Mouse (Mus musculus) midbrain, postnatal 0 days (tissue): ENCODE measurements around the gene Ccdc169. TPM values are rescaled to one million over a fixed set of nuclear protein-coding genes. Genes with fewer than 3 reads are reported as not detected.
"Not testable (repeated sequence)": the region's sequence is repeated elsewhere in the genome, so short reads cannot be mapped to it uniquely, and the experiment has no call there.

Experiments used
- ATAC-seq: fragments of 200-750 bp; cut with Nextera tagmentation; 2 replicates; pipeline ENCODE4 v1.8.0; 2017; ENCODE audit warnings: moderate number of reproducible peaks, mild to moderate bottlenecking, moderate TSS enrichment, moderate library complexity; ENCODE audit not compliant: low FRiP score
- DNase-seq: peaks from one replicate; pipeline ENCODE4 v3.0.0-alpha.2; 2015; ENCODE audit warnings: low spot score
- H3K27ac ChIP-seq: fragments of 300-500 bp; sonication (generic); 2 replicates; pipeline ENCODE4 v1.5.1; 2014; ENCODE audit warnings: low read depth, mild to moderate bottlenecking, low read length, mixed read lengths
- H3K27me3 ChIP-seq: fragments of 300-500 bp; sonication (generic); 2 replicates; pipeline ENCODE4 v1.6.1; 2014; ENCODE audit warnings: low read length, control low read depth, mixed read lengths; ENCODE audit not compliant: insufficient read depth
- H3K36me3 ChIP-seq: fragments of 300-500 bp; sonication (generic); 2 replicates; pipeline ENCODE4 v1.6.1; 2014; ENCODE audit warnings: low read length, control low read depth, mixed read lengths; ENCODE audit not compliant: insufficient read depth
- H3K4me1 ChIP-seq: fragments of 300-500 bp; sonication (generic); 2 replicates; pipeline ENCODE4 v1.6.1; 2014; ENCODE audit warnings: mild to moderate bottlenecking, control low read depth, antibody characterized with exemption, low read length, mixed read lengths; ENCODE audit not compliant: insufficient read depth
- H3K4me2 ChIP-seq: fragments of 300-500 bp; sonication (generic); 2 replicates; pipeline ENCODE4 v1.6.1; 2014; ENCODE audit warnings: low read depth, mild to moderate bottlenecking, low read length, mixed read lengths; ENCODE audit not compliant: poor library complexity, severe bottlenecking
- H3K4me3 ChIP-seq: fragments of 300-500 bp; sonication (generic); 2 replicates; pipeline ENCODE4 v1.5.1; 2014; ENCODE audit warnings: low read depth, mild to moderate bottlenecking, low read length, moderate library complexity
- H3K9ac ChIP-seq: fragments of 300-500 bp; sonication (generic); replicated peaks from 2 replicates; pipeline ENCODE4 v1.6.1; 2014; ENCODE audit warnings: mild to moderate bottlenecking, low read length, moderate library complexity, mixed read lengths; ENCODE audit not compliant: poor library complexity, severe bottlenecking
- H3K9me3 ChIP-seq: fragments of 300-500 bp; sonication (generic); 2 replicates; pipeline ENCODE4 v1.6.1; 2016; ENCODE audit warnings: low read length, control low read depth
- CTCF ChIP-seq: IDR thresholded peaks from 2 replicates; pipeline ENCODE4 v1.5.1; 2016; ENCODE audit warnings: antibody characterized with exemption, mild to moderate bottlenecking
- WGBS: fragments of 180-500 bp; shearing (Covaris S2); extraction: QIAGEN DNeasy Blood & Tissue Kit; methylation state at CpG from one replicate; pipeline ENCODE4 v1.1.7; 2014; 5-methylcytosine and 5-hydroxymethylcytosine counted together
- polyA plus RNA-seq: library from polyadenylated mRNA; unstranded; fragments of >200 nt; fragmentation: Nextera tagmentation; extraction: Ambion mirVana; gene quantifications from 2 replicates; pipeline ENCODE4 v1.2.1, GENCODE M21; 2015
- total RNA-seq: library from RNA; depleted of rRNA; stranded (reverse); fragments of >200 nt; gene quantifications from 2 replicates; pipeline ENCODE4 v1.2.3, GENCODE M21; 2014

The Ccdc169 gene
- total and polyA plus RNA-seq, 2 experiments from 2014 or later: 0.05 to 0.11 TPM

DNA sequence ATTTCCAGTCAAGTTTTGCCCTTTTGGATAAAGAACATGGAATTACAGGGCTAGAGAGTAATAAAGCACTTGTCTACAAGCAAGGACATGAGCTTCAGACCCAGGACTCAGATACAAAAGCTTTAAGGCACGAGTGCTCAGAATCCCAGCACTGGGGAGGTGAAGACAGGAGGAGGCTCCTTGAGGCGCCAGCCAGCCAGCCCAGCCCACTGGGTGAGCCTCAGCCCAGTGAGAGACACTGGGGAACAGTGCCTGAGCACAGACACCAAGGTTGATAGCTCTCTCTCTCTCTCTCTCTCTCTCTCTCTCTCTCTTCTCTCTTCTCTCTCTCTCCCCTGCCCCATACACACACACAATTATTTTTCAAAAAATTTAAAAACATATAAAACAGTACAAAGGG is 56.2 kb downstream of the Ccdc169 start:
- ATAC-seq (no peak), DNase-seq (no peak)
- Histone ChIP-seq H3K4me3 (no peak overlapping the region), H3K27me3 (no peaks in the 10 kb centered on the region), H3K4me1 (no peaks in the 10 kb centered on the region), H3K9me3 (no peaks in the 10 kb centered on the region), H3K36me3 (no peaks in the 10 kb centered on the region), H3K27ac (no peak overlapping the region), H3K4me2 (no peak overlapping the region), H3K9ac (no peak overlapping the region)
- 63% methylated on average over 2 of the region's 2 CpGs for WGBS
- TF ChIP-seq CTCF: no peak

DNA sequence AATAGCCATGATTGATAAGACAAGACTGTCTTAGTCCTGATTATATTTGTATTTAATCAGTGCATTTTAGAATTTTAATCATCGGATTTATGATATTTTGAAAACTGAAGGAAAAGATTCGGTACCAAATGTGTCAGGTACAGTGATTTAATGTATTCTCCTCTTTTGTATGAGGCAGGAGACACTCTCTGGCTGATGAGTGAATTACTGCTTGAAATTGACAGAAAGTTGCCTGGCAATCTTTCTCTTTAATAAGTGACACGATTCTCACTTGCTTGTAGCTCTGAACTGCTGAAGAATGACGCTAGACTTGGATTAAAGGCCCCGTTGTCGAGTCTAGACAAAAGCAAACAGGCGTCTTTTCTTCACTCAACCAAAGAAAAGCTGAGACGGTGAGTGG is 57.7 kb downstream of the Ccdc169 start:
- ATAC-seq (no peak), DNase-seq (peak; percentile 10)
- no peak overlapping the region for H3K4me3 ChIP-seq
- no peak overlapping the region for H3K9ac ChIP-seq
- 33% methylated on average over 8 of the region's 8 CpGs for WGBS
- no peaks in the 10 kb centered on the region for H3K36me3 ChIP-seq
- H3K4me1 ChIP-seq: no peaks in the 10 kb centered on the region
- no peaks in the 10 kb centered on the region for H3K27me3 ChIP-seq
- H3K9me3 ChIP-seq: no peaks in the 10 kb centered on the region
- H3K27ac ChIP-seq: no peak overlapping the region
- no peak overlapping the region for H3K4me2 ChIP-seq
- peak; percentile 56 for TF ChIP-seq CTCF

DNA sequence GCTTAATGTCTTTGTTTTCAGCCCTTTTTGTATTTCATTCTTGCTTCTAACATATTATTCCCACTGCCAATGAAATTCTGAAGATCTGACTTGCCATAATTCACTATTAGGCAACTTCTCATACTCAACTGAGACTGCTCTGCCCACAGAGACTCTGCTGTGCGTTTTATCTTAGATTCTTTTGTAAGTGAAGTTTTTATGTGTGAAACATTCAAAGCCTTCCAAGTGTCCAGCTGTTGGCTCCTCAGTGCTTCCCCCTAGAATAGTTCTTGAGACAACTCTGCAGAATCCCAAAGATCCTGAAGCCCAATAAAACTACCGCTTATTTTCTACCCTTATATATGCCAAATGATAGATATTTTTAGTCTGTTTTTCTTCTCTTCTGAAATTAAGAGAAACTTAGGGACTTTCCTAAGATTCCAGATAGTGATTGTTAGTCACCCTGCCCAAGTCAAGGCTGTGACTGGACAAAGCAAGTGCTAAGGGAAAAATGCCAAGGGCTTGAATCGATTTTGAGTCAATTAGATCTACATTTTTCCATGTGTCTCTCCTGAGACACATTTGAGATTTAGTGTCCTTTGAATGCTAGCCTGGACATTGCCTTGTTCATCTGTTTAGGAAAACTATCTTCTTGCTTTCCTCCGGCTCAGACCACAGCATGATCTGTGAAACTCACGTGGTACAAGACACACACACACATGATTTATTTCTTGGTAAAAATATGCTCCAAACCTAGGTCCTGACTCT is 58.6 kb downstream of the Ccdc169 start:
- Histone ChIP-seq H3K36me3 (no peaks in the 10 kb centered on the region), H3K27me3 (no peaks in the 10 kb centered on the region), H3K4me2 (no peak overlapping the region), H3K4me3 (no peak overlapping the region), H3K9ac (no peak overlapping the region), H3K4me1 (no peaks in the 10 kb centered on the region), H3K9me3 (no peaks in the 10 kb centered on the region), H3K27ac (no peak overlapping the region)
- ATAC-seq (no peak), DNase-seq (no peak)
- no peak for TF ChIP-seq CTCF
- 86% methylated on average over 5 of the region's 5 CpGs for WGBS

DNA sequence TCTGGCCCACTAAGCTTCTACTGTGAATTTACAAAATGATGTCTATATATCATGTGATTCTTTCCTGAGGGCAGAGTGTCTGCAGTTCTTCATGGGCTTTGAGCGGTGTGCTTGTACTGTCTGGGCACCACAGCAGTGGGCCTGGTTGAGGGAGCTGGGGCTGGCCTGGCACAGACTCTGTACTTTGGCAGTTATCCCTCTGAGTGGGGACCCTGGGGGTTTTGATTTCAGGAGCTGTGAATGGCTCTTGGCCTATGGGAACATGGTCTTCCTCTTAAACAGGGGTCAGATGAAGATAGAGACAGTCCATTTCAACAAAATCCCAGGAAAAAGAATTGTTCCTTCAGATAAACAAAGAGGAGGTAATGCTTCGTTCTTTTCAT is 59.2 kb downstream of the Ccdc169 start:
- Histone ChIP-seq H3K4me1 (no peaks in the 10 kb centered on the region), H3K27me3 (no peaks in the 10 kb centered on the region), H3K9me3 (no peaks in the 10 kb centered on the region), H3K27ac (no peak overlapping the region), H3K36me3 (no peaks in the 10 kb centered on the region), H3K9ac (no peak overlapping the region), H3K4me3 (no peak overlapping the region), H3K4me2 (no peak overlapping the region)
- TF ChIP-seq CTCF: no peak
- no peak for ATAC-seq
- DNase-seq: no peak
- WGBS: 89% methylated on average over 2 of the region's 2 CpGs

DNA sequence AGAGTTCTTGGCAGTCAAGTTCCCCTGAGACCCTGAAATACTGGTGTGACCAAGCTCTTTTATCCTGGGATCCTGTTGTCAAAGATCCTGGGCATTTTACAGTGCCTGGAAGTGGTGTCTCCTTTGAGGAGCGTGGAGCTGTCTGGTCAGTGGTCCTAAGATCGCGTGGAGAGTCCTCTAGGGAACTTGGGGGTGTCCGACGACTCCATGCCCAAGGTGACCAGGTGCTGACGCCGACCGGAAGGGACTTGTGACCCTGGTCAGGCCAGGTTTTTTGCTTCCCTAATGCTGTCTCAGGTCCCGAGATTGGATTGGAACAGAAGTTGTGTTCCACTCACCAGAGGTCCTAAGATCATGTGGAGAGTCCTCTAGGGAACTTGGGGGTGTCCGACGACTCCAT is 66.5 kb downstream of the Ccdc169 start:
- not testable (repeated sequence) for ATAC-seq, H3K9me3 ChIP-seq
- 95% methylated on average over 11 of the region's 11 CpGs for WGBS

DNA sequence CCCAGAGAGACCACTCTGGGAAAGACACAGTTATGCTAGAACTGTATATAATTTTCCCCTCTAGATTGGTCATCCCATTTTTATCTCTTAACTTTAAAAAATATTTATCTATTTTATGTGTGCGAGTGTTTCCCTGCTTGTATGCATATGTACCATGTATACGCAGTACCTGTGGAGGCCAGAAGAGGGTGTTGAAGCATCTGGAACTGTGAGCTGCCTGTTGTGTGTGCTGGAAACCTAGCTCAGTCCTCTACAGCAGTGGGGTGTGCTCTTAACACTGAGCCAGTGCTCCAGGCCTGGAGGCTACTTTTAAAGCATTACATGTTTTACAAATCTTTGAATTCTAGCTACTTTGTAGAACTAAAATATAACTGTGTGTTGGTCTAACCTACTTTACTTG is 69.3 kb downstream of the Ccdc169 start:
- TF ChIP-seq CTCF: no peak

More for the DNA sequence above, 66.5 kb downstream of the Ccdc169 start:
- DNase-seq, H3K9ac ChIP-seq, H3K4me2 ChIP-seq, H3K27ac ChIP-seq, H3K4me1 ChIP-seq, H3K36me3 ChIP-seq, H3K4me3 ChIP-seq, H3K27me3 ChIP-seq: not testable (repeated sequence)

More for the DNA sequence above, 69.3 kb downstream of the Ccdc169 start:
- H3K27me3 ChIP-seq: no peaks in the 10 kb centered on the region
- H3K4me1 ChIP-seq: no peaks in the 10 kb centered on the region
- no peak overlapping the region for H3K9ac ChIP-seq
- H3K27ac ChIP-seq: no peak overlapping the region
- over 99% methylated on average over 2 of the region's 2 CpGs for WGBS
- H3K4me2 ChIP-seq: no peak overlapping the region
- no peak for ATAC-seq
- no peak overlapping the region for H3K4me3 ChIP-seq
- no peaks in the 10 kb centered on the region for H3K36me3 ChIP-seq
- H3K9me3 ChIP-seq: no peaks in the 10 kb centered on the region
- DNase-seq: no peak
